Mouse (Mus musculus) forebrain, postnatal 0 days (tissue): ENCODE measurements around the gene Vps35. TPM values are rescaled to one million over a fixed set of nuclear protein-coding genes. Genes with fewer than 3 reads are reported as not detected.

Experiments
- ATAC-seq: fragments of 200-750 bp; cut with Nextera tagmentation; 2 replicates; pipeline ENCODE4 v1.8.0; 2017; ENCODE audit warnings: mild to moderate bottlenecking, moderate library complexity
- DNase-seq: peaks from one replicate; pipeline ENCODE4 v3.0.0-alpha.2; 2015
- H3K27ac ChIP-seq: fragments of 300-500 bp; sonication (generic); 2 replicates; pipeline ENCODE4 v1.5.1; 2014; ENCODE audit warnings: low read depth, mild to moderate bottlenecking, antibody characterized with exemption, low read length, moderate library complexity, mixed read lengths
- H3K27me3 ChIP-seq: fragments of 300-500 bp; sonication (generic); 2 replicates; pipeline ENCODE4 v1.6.1; 2014; ENCODE audit warnings: mild to moderate bottlenecking, low read length, mixed read lengths; ENCODE audit not compliant: insufficient read depth
- H3K36me3 ChIP-seq: fragments of 300-500 bp; sonication (generic); 2 replicates; pipeline ENCODE4 v1.6.1; 2014; ENCODE audit warnings: mild to moderate bottlenecking, moderate library complexity; ENCODE audit not compliant: insufficient read depth
- H3K4me1 ChIP-seq: fragments of 300-500 bp; sonication (generic); 2 replicates; pipeline ENCODE4 v1.6.1; 2014; ENCODE audit warnings: antibody characterized with exemption; ENCODE audit not compliant: insufficient read depth
- H3K4me2 ChIP-seq: fragments of 300-500 bp; sonication (generic); 2 replicates; pipeline ENCODE4 v1.6.1; 2014; ENCODE audit warnings: low read depth, mild to moderate bottlenecking, moderate library complexity
- H3K4me3 ChIP-seq: fragments of 300-500 bp; sonication (generic); 2 replicates; pipeline ENCODE4 v1.5.1; 2014; ENCODE audit warnings: low read depth, low read length, mixed read lengths
- H3K9ac ChIP-seq: fragments of 300-500 bp; sonication (generic); 2 replicates; pipeline ENCODE4 v1.6.1; 2014; ENCODE audit warnings: mild to moderate bottlenecking
- H3K9me3 ChIP-seq: fragments of 300-500 bp; sonication (generic); 2 replicates; pipeline ENCODE4 v1.6.1; 2016; ENCODE audit warnings: low read length
- CTCF ChIP-seq: sonication (generic); IDR thresholded peaks from 2 replicates; pipeline ENCODE4 v1.5.1; 2016; ENCODE audit warnings: antibody characterized with exemption, control low read depth, low read depth
- WGBS: fragments of 180-500 bp; shearing (Covaris S2); extraction: QIAGEN DNeasy Blood & Tissue Kit; methylation state at CpG from one replicate; pipeline ENCODE4 v1.1.7; 2014; 5-methylcytosine and 5-hydroxymethylcytosine counted together
- polyA plus RNA-seq: library from polyadenylated mRNA; unstranded; fragments of >200 nt; fragmentation: Nextera tagmentation; extraction: Ambion mirVana; gene quantifications from 2 replicates; pipeline ENCODE4 v1.2.1, GENCODE M21; 2015
- total RNA-seq: library from RNA; depleted of rRNA; stranded (reverse); fragments of >200 nt; gene quantifications from 2 replicates; pipeline ENCODE4 v1.2.3, GENCODE M21; 2014; rRNA removed

The Vps35 gene
- total and polyA plus RNA-seq, 2 experiments from 2014 or later = 169 to 185 TPM

DNA sequence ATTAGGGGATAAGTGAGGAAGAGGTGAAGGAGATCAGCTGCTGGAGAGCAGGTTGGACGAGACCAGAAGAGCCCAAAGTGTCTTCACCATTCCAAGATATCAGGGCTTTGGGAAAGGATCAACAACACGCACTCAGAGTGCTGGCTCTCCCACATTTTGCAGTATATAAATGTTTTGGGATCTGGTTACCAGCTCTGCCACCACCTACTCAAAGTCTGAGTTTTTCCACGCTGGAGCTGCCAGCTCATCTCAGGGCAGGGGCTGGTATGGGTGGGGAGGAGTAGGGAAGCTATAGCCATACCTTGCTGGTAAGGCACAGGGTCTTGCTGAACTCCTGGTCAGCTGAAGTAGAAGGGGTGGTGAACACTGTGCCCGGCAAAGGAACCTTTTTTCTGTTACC is 79.4 kb downstream of the Vps35 start:
- Histone ChIP-seq H3K9ac (no peak overlapping the region), H3K36me3 (no peaks in the 10 kb centered on the region), H3K4me3 (no peak overlapping the region), H3K9me3 (no peaks in the 10 kb centered on the region), H3K4me1 (no peaks in the 10 kb centered on the region), H3K4me2 (no peak overlapping the region), H3K27me3 (no peaks in the 10 kb centered on the region), H3K27ac (no peak overlapping the region)
- DNase-seq (no peak), ATAC-seq (no peak)
- TF ChIP-seq CTCF = no peak
- WGBS = 80% methylated on average over 4 of the region's 4 CpGs

Other genes with a start within 250 kb of the Vps35 start
- 106 and 115 TPM in 2 replicates for gene Fbxw9, start 239.7 kb downstream of the Vps35 start, total RNA-seq
- 79.8 and 87.4 TPM in 2 replicates for gene Fbxw9, start 239.7 kb downstream of the Vps35 start, polyA plus RNA-seq
- gene Gm5741, start 231.8 kb downstream of the Vps35 start, total RNA-seq = not detected in 2 replicates
- 0.74 and 3.0 TPM in 2 replicates for gene Gm5741, start 231.8 kb downstream of the Vps35 start, polyA plus RNA-seq
- gene Dhps, start 228.0 kb downstream of the Vps35 start, total RNA-seq = 63.1 and 74.3 TPM in 2 replicates
- gene Dhps, start 228.0 kb downstream of the Vps35 start, polyA plus RNA-seq = 104 and 118 TPM in 2 replicates
- 80.8 and 105 TPM in 2 replicates for gene Wdr83os, start 219.1 kb downstream of the Vps35 start, total RNA-seq
- gene Wdr83os, start 219.1 kb downstream of the Vps35 start, polyA plus RNA-seq = 171 and 182 TPM in 2 replicates
- 22.1 and 22.5 TPM in 2 replicates for gene Wdr83, start 218.5 kb downstream of the Vps35 start, total RNA-seq
- 35.3 and 37.2 TPM in 2 replicates for gene Wdr83, start 218.5 kb downstream of the Vps35 start, polyA plus RNA-seq
- 24.9 and 28.8 TPM in 2 replicates for gene Man2b1, start 216.5 kb downstream of the Vps35 start, total RNA-seq
- 14.8 and 18.0 TPM in 2 replicates for gene Man2b1, start 216.5 kb downstream of the Vps35 start, polyA plus RNA-seq
- gene Zfp791, start 176.7 kb downstream of the Vps35 start, total RNA-seq = 2.7 and 3.2 TPM in 2 replicates
- 1.5 and 2.4 TPM in 2 replicates for gene Zfp791, start 176.7 kb downstream of the Vps35 start, polyA plus RNA-seq
- not detected in 2 replicates for gene Cks1brt, start 147.9 kb downstream of the Vps35 start, total RNA-seq
- not detected in 2 replicates for gene Cks1brt, start 147.9 kb downstream of the Vps35 start, polyA plus RNA-seq
- gene Olfr371, start 73.8 kb downstream of the Vps35 start, total RNA-seq = not detected in 2 replicates
- gene Olfr371, start 73.8 kb downstream of the Vps35 start, polyA plus RNA-seq = not detected in 2 replicates
- gene Orc6, start 170 bp downstream of the Vps35 start, total RNA-seq = 57.1 and 62.1 TPM in 2 replicates
- gene Orc6, start 170 bp downstream of the Vps35 start, polyA plus RNA-seq = 61.8 and 72.9 TPM in 2 replicates
- 0.15 and 0.67 TPM in 2 replicates for gene Mylk3, start 86.5 kb upstream of the Vps35 start, total RNA-seq
- 0.21 and 0.29 TPM in 2 replicates for gene Mylk3, start 86.5 kb upstream of the Vps35 start, polyA plus RNA-seq
- gene 4921524J17Rik, start 133.0 kb upstream of the Vps35 start, total RNA-seq = 40.1 and 48.2 TPM in 2 replicates
- gene 4921524J17Rik, start 133.0 kb upstream of the Vps35 start, polyA plus RNA-seq = 75.7 and 90.3 TPM in 2 replicates
- 50.2 and 51.5 TPM in 2 replicates for gene Gpt2, start 192.8 kb upstream of the Vps35 start, total RNA-seq
- 18.8 and 24.5 TPM in 2 replicates for gene Gpt2, start 192.8 kb upstream of the Vps35 start, polyA plus RNA-seq